Mouse (Mus musculus) layer of hippocampus, adult 9-10 months (tissue): ENCODE results near the gene Cbx1.
A peak's percentile ranks its signal among the peaks of the same experiment; 100 is the strongest.
"Not testable (repeated sequence)": the region's sequence is repeated elsewhere in the genome, so short reads cannot be mapped to it uniquely, and the experiment has no call there.

ENCODE experiments used
- DNase-seq: peaks from one replicate; pipeline ENCODE4 v3.0.0; 2022; ENCODE audit warnings: low spot score

The Cbx1 gene

GRCm38 (mm10) chr11:96775665-96776064, 13.3 kb upstream of the Cbx1 start:
- DNase-seq = no peak

- DNase-seq = no peak
These were observed 12.9 kb upstream of the Cbx1 start for GRCm38 (mm10) chr11:96776068-96776467.

GRCm38 (mm10) chr11:96776968-96777962, 11.7 kb upstream of the Cbx1 start, which contains the start of gene Snx11:
Gene Snx11 (minus strand): TSS chr11:96777559.
- DNase-seq = peak; percentile 99

GRCm38 (mm10) chr11:96778061-96778627, 10.8 kb upstream of the Cbx1 start:
- DNase-seq = not testable (repeated sequence)

DNA sequence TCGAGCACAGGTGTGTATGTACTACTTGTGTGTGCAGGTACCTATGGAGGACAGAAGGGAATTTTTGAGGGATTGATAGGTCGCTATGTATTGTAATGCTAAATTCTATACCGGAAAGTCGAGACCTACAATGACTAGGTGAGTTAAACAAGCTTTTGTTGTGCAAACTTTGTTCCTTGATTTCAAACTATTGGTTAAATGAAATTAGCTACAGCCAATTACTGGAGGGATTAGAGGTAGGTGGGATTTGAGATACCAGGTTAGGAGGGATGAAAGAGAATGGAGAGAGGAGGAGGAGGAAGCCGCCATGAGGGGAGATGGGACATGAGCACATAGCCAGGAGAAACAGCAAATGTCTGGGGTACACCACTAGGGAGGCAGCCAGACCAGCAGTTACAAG, 8.6 kb upstream of the Cbx1 start:
- DNase-seq = no peak

- no peak for DNase-seq
These were observed 7.5 kb upstream of the Cbx1 start for GRCm38 (mm10) chr11:96781425-96781824.

DNA sequence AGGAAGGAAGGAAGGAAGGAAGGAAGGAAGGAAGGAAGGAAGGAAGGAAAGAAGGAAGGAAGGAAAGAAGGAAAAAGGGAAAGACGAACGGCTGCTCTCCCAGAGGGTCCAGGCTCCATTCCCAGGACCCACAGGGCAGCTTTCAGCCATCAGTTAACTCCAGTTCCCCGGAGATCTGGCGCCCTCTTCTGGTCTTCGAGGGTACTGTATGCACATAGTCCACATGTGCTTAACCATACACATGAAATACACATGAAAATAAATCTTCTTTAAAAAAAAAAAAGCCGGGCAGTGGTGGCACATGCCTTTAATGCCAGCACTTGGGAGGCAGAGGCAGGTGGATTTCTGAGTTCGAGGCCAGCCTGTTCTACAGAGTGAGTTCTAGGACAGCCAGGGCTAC, 4.1 kb upstream of the Cbx1 start:
- DNase-seq = not testable (repeated sequence)

GRCm38 (mm10) chr11:96786731-96787450, 2.0 kb upstream of the Cbx1 start:
- DNase-seq = no peak

DNA sequence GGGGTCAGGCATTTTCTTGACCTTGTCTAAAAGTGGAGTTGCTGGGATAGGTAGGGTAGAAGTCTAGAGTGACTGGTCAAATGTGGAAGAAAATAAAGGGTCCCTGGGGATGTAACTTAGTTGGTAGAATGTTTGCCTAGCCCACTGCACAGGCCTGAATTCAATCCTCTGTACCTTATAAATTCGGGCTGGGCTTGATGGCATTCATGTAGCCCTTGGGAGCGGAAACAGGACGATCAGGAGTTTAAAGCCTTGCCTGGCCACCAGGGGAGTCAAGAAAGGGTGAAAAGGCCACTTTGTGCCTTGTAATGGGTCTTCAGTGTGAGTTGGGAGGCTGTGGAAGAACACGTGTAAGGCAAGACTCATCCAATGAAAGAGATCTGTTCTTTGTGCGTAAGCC, 1.1 kb downstream of the Cbx1 start:
- no peak for DNase-seq

DNA sequence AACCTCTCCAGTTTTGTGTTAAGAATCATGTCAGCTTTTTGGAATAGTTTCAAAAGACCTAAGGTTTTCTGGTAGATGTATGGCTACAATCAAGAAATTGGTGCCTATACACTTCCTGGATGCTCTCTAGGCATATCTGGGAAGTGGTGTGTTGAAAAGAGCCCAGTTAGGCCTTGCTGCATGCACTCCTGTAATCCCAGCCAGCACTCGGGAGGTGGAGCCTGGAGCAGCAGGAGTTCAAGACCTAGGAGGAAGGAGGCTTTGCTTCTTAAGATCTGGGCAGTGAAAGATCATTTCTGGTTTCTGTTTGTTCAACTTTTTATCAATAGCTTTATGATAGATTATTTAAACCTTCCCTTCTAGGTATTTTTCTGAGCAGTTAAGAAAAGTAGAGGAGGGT, 1.8 kb downstream of the Cbx1 start:
- DNase-seq = no peak

DNA sequence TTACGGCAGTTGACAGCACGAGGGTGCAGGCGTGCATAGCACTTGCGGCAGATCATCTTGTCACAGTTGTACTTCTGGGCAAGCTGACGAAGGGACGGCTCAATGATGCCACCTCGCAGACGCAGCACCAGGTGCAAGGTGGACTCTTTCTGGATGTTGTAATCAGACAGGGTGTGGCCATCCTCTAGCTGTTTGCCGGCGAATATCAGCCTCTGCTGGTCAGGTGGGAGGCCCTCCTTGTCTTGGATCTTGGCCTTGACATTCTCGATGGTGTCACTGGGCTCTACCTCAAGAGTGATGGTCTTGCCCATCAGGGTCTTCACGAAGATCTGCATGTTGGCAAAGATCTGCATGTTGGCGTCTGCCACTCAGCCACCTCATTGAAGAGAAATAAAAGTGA, 6.6 kb downstream of the Cbx1 start:
- DNase-seq = no peak

- DNase-seq = no peak
These were observed 7.2 kb downstream of the Cbx1 start for GRCm38 (mm10) chr11:96796081-96796480.

- no peak for DNase-seq
These were observed 7.7 kb downstream of the Cbx1 start for GRCm38 (mm10) chr11:96796586-96796985.

- DNase-seq = no peak
These were observed 10.6 kb downstream of the Cbx1 start for GRCm38 (mm10) chr11:96799511-96799910.

DNA sequence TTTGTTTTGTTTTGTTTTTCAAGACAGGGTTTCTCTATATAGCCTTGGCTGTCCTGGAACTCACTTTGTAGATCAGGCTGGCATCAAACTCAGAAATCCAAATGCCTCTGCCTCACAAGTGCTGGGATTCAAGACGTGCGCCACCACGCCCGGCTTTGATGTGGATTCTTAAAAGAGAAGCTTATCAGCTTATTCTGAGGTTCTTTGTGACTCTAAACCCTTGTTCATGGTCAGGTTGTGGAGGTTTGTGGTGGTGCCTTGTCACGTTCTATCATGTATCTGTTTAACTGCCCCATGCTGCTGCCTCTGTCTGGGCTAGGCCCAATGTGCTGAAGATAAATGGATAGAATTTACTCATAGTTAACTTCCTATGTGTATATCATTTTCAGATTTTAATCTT, 16.7 kb downstream of the Cbx1 start:
- DNase-seq = no peak

DNA sequence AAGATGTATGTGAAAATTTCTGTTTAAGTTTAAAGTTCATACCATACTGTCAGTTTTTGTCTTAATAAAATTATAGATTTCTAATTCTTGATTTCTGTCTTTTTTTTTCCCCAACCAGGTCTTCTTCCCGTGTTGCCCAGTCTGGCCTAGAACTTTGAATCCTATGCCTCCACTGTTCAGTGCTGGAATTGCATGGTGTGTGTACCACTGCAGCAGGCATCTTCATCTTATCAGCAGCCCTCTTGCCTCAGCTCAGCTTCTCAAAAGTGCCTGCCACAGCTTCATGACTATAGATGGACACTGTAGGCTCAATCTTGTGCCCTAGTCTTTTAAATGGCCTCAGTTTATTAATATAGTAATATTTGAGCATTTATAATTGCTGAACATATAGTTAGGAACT, 19.1 kb downstream of the Cbx1 start:
- DNase-seq = no peak

DNA sequence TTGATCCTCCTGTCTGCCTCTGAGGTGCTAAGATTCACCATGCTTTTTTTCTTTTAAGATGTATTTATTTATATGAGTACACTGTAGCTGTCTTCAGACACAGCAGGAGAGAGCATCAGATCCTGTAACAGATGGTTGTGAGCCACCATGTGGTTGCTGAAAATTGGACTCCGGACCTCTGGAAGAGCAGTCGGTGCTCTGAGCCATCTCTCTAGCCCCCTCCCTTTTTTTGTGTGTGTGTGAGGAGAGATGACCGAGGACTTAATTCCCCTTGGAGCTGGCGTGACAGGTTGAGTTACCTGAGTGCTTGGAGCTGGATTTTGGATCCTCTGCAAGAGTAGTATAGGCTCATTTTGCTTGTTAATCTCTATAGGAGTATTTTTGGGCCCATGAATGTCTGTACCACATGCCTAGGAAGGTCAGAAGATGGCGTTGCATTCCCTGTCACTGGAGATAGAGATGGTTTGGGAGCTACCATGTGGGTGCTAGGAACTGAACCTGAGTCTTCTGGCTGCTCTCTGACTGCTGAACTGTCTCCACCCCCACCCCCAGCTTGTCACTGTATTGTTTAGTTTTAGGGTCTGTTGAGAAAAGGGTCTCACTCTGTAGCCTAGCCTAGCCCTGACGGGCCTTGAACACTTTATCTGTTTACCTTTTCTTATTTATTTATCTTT, 20.8 kb downstream of the Cbx1 start:
- no peak for DNase-seq

- DNase-seq = not testable (repeated sequence)
These were observed 22.3 kb downstream of the Cbx1 start for GRCm38 (mm10) chr11:96811188-96811587.

DNA sequence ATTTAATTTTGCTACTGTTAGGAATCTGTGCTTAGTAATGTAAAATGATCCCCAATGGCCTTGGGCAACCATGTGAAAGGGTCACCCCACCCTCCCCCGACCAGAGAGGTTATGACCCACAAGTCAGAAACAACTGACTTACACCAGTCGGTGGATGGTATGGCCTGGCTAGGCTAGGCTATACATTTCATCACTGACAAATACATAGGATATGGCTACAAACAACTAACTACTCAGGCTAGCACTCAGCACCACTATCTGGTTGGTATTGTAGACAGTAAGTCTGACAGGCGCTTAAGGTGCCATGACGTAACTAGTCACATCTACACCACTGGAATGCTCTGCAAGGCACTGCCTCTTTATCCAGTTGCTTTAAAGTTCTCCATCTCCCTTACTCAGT, 24.5 kb downstream of the Cbx1 start:
- no peak for DNase-seq

DNA sequence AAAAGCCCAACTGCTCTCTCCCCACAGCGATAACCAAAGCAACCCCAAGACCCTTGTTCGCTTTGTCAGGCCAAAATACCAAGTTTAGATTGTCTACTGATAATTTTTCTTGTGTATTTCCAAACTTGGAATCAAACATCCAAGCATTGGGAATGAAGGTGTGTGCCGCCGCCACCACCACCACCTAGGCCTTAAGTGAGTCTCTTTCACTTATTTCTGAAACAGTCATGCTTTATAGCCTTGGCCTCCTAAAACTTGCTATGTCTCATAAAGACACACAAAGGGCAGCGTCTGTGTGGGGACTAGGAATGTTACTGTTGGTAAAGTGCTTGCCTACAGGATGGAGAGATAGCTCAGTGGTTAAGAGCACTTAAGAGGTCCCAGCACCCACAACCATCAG, 25.0 kb downstream of the Cbx1 start:
- DNase-seq = no peak

- DNase-seq = no peak
These were observed 25.5 kb downstream of the Cbx1 start for GRCm38 (mm10) chr11:96814443-96814842.

DNA sequence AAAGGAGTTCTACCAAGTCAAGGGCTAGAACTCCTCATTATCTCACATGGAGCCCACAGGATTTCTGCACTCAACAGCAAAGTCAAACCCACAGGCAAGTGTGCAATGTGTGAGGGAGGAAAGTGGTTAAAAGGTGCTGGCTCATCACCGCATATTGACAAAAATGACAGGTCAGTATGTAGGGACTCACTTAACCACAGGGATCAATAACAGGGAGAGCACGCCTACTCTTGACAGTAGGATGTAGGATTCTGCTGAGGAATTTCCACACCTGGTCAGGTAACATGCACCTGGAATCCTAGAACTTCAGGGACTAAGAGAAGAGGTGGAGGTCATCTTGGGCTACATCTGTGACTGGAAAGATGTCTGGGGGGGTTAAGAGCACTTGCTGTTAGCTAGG, 27.0 kb downstream of the Cbx1 start:
- DNase-seq = no peak
